Mouse (Mus musculus): ENCODE measurements around the gene Pctp. TPM values are rescaled to one million over a fixed set of nuclear protein-coding genes. Genes with fewer than 3 reads are reported as not detected.

The Pctp gene
- polyA plus RNA-seq, 1 experiment: 12.3 TPM

- Histone ChIP-seq H3K36me3 (ENCODE audit: control insufficient read depth, insufficient read depth, low read length) (no peaks in the 10 kb centered on the region), H3K4me1 (ENCODE audit: control insufficient read depth, insufficient read depth, low read length) (no peaks in the 10 kb centered on the region), H3K27me3 (replicated peaks; ENCODE audit: control insufficient read depth, insufficient read depth, low read length) (no peaks in the 10 kb centered on the region), H3K27ac (ENCODE audit: insufficient read depth, low read depth, low read length) (no peak overlapping the region), H3K4me3 (ENCODE audit: insufficient read depth, low read depth, low read length) (no peak overlapping the region)
- no peak for TF ChIP-seq POLR2A (IDR thresholded peaks at IDR 0.05; ENCODE audit: low read depth, low read length)
- TF ChIP-seq CTCF (conservative IDR thresholded peaks at IDR 0.05; ENCODE audit: insufficient read depth, insufficient read length, low read depth, low read length): no peak
- WGBS: 87% methylated on average over 6 of the region's 6 CpGs
- DNase-seq: no peak
Measured at GRCm38 (mm10) chr11:90013657-90014056, 11.0 kb upstream of the Pctp start.

DNA sequence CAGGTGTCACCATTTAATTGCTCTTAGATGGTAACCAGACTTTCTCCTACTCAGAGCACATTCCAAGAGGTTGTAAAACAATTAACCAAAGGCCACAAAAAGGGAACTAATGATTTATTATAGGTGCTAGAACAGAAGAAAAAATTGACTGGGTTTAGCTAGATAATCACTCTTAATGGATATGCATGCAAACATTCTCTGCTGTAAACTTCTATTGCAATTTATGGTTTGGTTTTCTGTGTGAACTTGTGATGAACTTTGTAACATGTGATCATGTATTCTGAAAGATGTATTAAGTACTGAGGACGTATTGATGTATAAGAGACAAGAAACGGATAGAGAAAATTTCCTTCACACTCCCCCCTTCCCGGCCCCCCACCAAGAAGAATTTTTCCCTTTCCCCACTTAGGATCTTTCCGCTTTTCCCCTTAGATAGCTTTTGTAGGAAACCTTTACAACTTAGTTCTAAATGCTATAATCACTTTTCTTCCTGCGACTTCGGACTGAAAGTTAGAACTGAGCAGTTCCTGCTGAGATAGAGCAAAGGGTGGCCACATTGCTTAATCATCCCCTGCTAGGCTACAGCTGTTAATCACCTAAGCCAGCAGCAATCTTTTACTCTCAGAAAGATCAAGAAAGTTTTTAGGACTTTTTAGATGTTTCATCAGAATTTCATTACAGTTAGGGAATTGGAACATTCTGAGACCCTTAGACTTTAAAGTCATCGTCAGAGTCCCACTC lies 5.3 kb upstream of the Pctp start:
- Histone ChIP-seq H3K36me3 (ENCODE audit: control insufficient read depth, insufficient read depth, low read length) (no peaks in the 10 kb centered on the region), H3K27ac (ENCODE audit: insufficient read depth, low read depth, low read length) (no peak overlapping the region), H3K4me1 (ENCODE audit: control insufficient read depth, insufficient read depth, low read length) (peaks cover 3% of the 10 kb centered on the region), H3K4me3 (ENCODE audit: insufficient read depth, low read depth, low read length) (no peak overlapping the region), H3K27me3 (replicated peaks; ENCODE audit: control insufficient read depth, insufficient read depth, low read length) (no peaks in the 10 kb centered on the region)
- WGBS: 50% methylated on average over 7 of the region's 7 CpGs
- no peak for DNase-seq
- no peak for TF ChIP-seq CTCF (conservative IDR thresholded peaks at IDR 0.05; ENCODE audit: insufficient read depth, insufficient read length, low read depth, low read length)
- TF ChIP-seq POLR2A (IDR thresholded peaks at IDR 0.05; ENCODE audit: low read depth, low read length): no peak

DNA sequence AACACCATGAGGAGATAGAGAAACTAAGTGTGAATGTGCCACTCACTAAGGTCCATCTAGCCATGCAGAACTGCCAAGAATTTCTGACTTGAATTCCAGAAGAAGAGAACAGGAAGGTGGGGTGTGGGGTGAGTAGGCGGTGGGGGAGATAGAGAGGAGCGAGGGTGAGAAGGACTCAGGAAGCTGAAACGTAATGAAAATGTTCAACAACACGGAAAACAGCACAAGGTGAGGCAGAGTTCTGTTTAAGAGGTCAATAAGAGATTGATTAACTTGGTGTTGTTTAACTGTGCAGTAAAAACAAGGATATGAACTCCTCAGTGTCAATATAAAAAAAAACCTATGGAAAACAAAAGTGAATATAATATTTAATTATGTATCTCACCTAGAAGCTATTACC lies 3.4 kb upstream of the Pctp start:
- Histone ChIP-seq H3K36me3 (ENCODE audit: control insufficient read depth, insufficient read depth, low read length) (no peaks in the 10 kb centered on the region), H3K4me1 (ENCODE audit: control insufficient read depth, insufficient read depth, low read length) (peaks cover 11% of the 10 kb centered on the region), H3K27ac (ENCODE audit: insufficient read depth, low read depth, low read length) (no peak overlapping the region), H3K27me3 (replicated peaks; ENCODE audit: control insufficient read depth, insufficient read depth, low read length) (no peaks in the 10 kb centered on the region), H3K4me3 (ENCODE audit: insufficient read depth, low read depth, low read length) (no peak overlapping the region)
- 23% methylated on average over 4 of the region's 4 CpGs for WGBS
- no peak for DNase-seq
- TF ChIP-seq POLR2A (IDR thresholded peaks at IDR 0.05; ENCODE audit: low read depth, low read length) (no peak), CTCF (conservative IDR thresholded peaks at IDR 0.05; ENCODE audit: insufficient read depth, insufficient read length, low read depth, low read length) (no peak)

DNA sequence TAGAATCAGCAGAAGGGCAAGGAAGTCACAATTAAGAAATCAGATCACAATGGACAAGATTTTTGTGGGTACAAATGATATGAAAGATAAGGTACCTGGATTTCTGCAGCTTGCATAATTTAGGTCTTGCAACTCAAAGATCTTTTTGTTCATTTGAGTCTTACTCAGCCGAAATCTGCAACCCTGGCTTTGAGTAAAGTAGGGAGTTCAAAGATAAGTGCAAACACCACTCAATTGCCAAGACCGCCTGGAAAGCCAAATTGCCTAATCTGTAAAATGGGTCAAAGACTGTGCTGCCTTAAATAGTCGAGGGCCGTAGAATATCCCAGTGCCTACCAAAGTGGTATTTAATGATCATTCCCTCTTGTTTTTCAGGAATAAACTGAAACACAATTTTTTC lies 692 bp upstream of the Pctp start:
- no peak for DNase-seq
- Histone ChIP-seq H3K4me1 (ENCODE audit: control insufficient read depth, insufficient read depth, low read length) (peaks cover 11% of the 10 kb centered on the region), H3K27ac (ENCODE audit: insufficient read depth, low read depth, low read length) (no peak overlapping the region), H3K27me3 (replicated peaks; ENCODE audit: control insufficient read depth, insufficient read depth, low read length) (no peaks in the 10 kb centered on the region), H3K4me3 (ENCODE audit: insufficient read depth, low read depth, low read length) (no peak overlapping the region), H3K36me3 (ENCODE audit: control insufficient read depth, insufficient read depth, low read length) (no peaks in the 10 kb centered on the region)
- TF ChIP-seq POLR2A (IDR thresholded peaks at IDR 0.05; ENCODE audit: low read depth, low read length) (no peak), CTCF (conservative IDR thresholded peaks at IDR 0.05; ENCODE audit: insufficient read depth, insufficient read length, low read depth, low read length) (no peak)
- 90% methylated on average over 4 of the region's 4 CpGs for WGBS

- 5% methylated on average over 8 of the region's 8 CpGs for WGBS
- peak overlapping the region; percentile 79 for H3K27ac ChIP-seq (ENCODE audit: insufficient read depth, low read depth, low read length)
Measured at GRCm38 (mm10) chr11:90002987-90003348, 274 bp upstream of the Pctp start.

DNA sequence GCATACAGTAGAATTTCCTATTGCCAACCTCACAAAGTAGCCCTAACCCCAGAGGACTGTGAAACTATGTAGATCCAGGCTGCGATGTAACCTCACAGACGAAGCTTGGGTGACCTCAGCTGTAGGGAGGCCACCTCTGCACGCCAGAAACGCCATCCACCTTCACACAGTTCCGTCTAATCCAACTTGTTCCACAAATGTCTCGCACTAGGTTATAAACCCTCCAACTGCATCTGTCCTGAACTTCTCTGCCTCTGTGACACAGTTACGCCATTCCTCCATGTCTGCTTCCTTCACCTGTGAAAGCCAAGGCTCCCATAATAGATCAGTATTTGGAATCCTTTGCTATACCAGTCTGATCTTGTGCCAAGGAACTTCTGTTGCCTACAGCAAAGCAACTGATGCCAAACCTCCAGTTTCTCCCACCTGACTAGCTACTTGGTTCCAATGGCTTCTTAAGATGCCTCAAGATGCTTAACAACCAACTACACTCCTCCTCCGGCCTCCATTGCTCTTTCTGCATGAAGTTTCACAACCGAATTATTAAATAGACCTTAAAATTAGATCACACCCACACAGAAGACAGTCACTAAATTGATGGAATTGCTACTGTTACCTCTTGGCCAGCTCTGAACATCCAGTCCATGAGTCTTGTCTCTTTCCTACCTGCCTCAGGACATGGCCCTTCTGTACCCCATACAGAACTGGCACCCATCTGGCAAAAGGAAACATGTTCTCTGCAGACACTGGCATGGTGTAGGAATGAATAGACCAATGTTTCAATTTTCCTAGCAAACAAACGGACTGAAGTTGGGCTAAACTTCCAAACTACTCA lies 1.1 kb downstream of the Pctp start:
- peaks cover 23% of the 10 kb centered on the region for H3K4me1 ChIP-seq (ENCODE audit: control insufficient read depth, insufficient read depth, low read length)
- 77% methylated on average over 10 of the region's 10 CpGs for WGBS
- peak overlapping the region; percentile 82; the same call in 1 of the 2 replicates for H3K4me3 ChIP-seq (ENCODE audit: insufficient read depth, low read depth, low read length)
- DNase-seq: no peak
- H3K27ac ChIP-seq (ENCODE audit: insufficient read depth, low read depth, low read length): peak overlapping the region; percentile 71
- TF ChIP-seq CTCF (conservative IDR thresholded peaks at IDR 0.05; ENCODE audit: insufficient read depth, insufficient read length, low read depth, low read length): no peak
- no peak for TF ChIP-seq POLR2A (IDR thresholded peaks at IDR 0.05; ENCODE audit: low read depth, low read length)
- H3K27me3 ChIP-seq (replicated peaks; ENCODE audit: control insufficient read depth, insufficient read depth, low read length): no peaks in the 10 kb centered on the region
- no peaks in the 10 kb centered on the region for H3K36me3 ChIP-seq (ENCODE audit: control insufficient read depth, insufficient read depth, low read length)

More at GRCm38 (mm10) chr11:90002987-90003348, 274 bp upstream of the Pctp start:
- H3K4me3 ChIP-seq (ENCODE audit: insufficient read depth, low read depth, low read length): peak overlapping the region; percentile 50
- no peaks in the 10 kb centered on the region for H3K27me3 ChIP-seq (replicated peaks; ENCODE audit: control insufficient read depth, insufficient read depth, low read length)
- no peak for TF ChIP-seq POLR2A (IDR thresholded peaks at IDR 0.05; ENCODE audit: low read depth, low read length)
- TF ChIP-seq CTCF (conservative IDR thresholded peaks at IDR 0.05; ENCODE audit: insufficient read depth, insufficient read length, low read depth, low read length): no peak
- no peaks in the 10 kb centered on the region for H3K36me3 ChIP-seq (ENCODE audit: control insufficient read depth, insufficient read depth, low read length)
- DNase-seq: no peak
- H3K4me1 ChIP-seq (ENCODE audit: control insufficient read depth, insufficient read depth, low read length): peaks cover 12% of the 10 kb centered on the region

DNA sequence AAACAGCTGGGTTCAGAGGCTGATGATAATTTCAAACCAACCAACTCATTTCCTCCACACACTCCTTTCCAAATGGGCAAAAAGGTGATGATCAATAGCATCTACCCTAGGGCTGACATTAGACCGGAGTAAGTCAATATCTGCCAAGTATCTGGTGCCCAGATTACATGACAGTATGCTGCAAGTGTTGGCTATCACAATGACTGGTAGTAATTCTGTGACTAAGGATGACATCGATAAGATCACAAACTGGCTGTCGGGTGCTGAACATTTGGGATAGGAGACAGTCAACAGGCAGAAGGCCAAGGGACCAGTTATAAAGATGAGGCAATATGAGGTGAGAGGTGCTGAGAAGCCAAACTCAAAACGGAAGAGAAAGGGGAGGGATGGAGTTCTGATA lies 2.0 kb downstream of the Pctp start:
- 86% methylated on average over 4 of the region's 4 CpGs for WGBS
- Histone ChIP-seq H3K36me3 (ENCODE audit: control insufficient read depth, insufficient read depth, low read length) (no peaks in the 10 kb centered on the region), H3K27ac (ENCODE audit: insufficient read depth, low read depth, low read length) (no peak overlapping the region), H3K27me3 (replicated peaks; ENCODE audit: control insufficient read depth, insufficient read depth, low read length) (no peaks in the 10 kb centered on the region), H3K4me1 (ENCODE audit: control insufficient read depth, insufficient read depth, low read length) (peaks cover 26% of the 10 kb centered on the region), H3K4me3 (ENCODE audit: insufficient read depth, low read depth, low read length) (no peak overlapping the region)
- no peak for TF ChIP-seq CTCF (conservative IDR thresholded peaks at IDR 0.05; ENCODE audit: insufficient read depth, insufficient read length, low read depth, low read length)
- no peak for TF ChIP-seq POLR2A (IDR thresholded peaks at IDR 0.05; ENCODE audit: low read depth, low read length)
- DNase-seq: no peak
